Mouse (Mus musculus) cerebellum, adult 2 months (tissue): ENCODE measurements around the gene Kcnh3.

Experiments
- CTCF ChIP-seq: fragments of 200-500 bp; IDR thresholded peaks from 2 replicates; pipeline ENCODE4 v1.5.1; 2011; ENCODE audit warnings: low read depth, mild to moderate bottlenecking, control low read depth, low read length, moderate library complexity, borderline replicate concordance; ENCODE audit not compliant: insufficient read depth
- POLR2A ChIP-seq: fragments of 200-500 bp; IDR thresholded peaks from 2 replicates; pipeline ENCODE4 v1.6.1; 2011; ENCODE audit warnings: low read length, control low read depth, borderline replicate concordance; ENCODE audit not compliant: insufficient read depth

DNA sequence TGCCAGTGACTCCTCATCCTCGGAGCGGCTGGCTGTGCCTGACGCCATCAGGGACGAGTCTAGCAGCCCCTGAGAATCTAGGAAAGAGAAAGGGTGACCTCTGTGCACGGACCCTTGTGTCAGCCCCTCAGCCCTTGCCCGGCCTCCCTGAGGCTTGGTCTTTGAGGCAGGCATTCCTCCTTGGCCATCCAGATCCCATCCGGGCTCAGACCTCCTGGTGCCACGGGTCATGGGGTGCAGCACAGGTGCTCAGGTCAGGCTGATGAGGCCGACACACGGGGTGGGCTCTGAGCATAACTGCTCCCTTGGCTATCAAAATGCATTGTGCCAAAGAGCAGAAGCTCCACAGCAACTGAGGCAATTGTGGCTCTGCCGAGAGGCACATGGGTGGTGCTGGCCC lies 25.3 kb downstream of the Kcnh3 start:
- TF ChIP-seq POLR2A (no peak), CTCF (no peak)
